Mouse (Mus musculus) heart, adult 8-10 months (tissue): ENCODE results near the gene Ampd3. TPM values are rescaled to one million over a fixed set of nuclear protein-coding genes. Genes with fewer than 3 reads are reported as not detected.

ENCODE experiments used
- DNase-seq: peaks from one replicate; pipeline ENCODE4 v3.0.0; 2022; ENCODE audit warnings: low spot score
- total RNA-seq, 4 experiments: library from RNA; stranded (reverse); gene quantifications; 2 replicates each; pipeline ENCODE4 v1.2.4; 2022

Gene Ampd3
- total RNA-seq, 4 experiments from 2014 or later = 28.4 to 42.8 (median 34.3) TPM

DNA sequence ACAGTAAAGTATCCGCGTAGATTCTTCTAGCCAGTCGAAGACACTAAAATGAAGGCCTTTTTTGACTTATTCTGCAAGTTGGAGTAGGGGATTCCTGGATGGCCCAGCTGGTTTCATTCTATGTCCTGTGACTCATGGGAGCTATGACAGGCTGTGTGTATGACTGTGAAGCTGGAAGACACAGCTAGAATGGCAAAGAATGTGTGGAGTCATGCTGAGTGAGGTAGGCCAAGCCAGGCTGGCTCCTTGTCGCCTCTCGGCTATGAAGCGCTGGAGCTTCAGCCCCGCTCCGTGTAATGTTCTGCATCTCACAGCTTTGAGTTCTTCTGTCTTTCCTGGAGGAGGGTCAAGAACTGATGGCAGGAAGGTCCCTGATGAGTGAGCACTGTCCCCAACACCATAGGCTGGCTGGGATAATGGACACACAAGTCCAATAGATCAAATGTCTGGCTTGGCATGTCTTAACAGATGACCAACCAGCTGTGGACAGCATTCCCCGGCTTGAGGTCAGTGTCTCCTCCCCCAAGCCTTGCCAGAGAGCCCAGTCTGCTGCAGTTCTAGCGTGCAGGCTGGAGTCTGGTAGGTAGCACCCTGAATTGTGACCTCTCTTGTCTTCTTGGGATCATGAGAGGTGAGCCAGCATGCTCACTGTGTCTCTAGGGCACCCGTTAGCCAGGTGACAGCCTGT lies 29.9 kb downstream of the Ampd3 start:
- no peak for DNase-seq

DNA sequence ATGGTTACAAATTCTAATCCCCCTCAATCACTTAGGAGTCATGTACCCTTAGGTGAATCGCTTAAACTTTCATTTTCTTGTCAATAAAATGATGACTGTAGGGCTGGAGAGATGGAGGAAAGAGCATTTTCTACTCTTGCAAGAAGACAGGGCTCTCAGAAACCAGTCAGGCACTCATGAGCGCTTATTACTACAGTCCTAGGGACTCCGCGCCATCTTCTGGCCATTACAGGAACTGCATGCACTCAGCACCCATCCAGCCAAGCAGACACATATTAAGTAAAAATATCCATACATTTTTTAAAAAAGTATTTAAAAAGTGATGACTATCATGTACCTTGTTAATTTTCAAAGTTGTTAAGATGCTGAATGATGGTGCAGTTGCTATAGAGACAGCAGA lies 33.0 kb downstream of the Ampd3 start:
- DNase-seq = peak; percentile 87

DNA sequence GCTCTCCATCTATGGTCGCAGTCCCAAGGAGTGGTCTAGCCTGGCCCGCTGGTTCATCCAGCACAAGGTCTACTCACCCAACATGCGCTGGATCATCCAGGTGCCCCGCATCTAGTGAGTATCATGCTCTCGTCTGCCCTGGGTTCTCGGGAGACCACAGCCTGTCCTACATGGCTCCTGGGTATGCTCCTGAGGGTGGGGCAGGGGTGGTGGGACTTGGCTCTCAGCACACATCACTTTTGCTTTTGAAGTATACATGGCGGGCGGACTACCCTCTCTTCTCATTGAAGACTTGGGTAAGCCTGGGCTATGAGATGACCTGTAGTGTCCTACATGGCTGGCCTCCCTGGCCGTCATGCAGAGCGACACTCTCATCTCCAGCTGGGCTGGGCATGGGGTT lies 35.1 kb downstream of the Ampd3 start:
- no peak for DNase-seq

DNA sequence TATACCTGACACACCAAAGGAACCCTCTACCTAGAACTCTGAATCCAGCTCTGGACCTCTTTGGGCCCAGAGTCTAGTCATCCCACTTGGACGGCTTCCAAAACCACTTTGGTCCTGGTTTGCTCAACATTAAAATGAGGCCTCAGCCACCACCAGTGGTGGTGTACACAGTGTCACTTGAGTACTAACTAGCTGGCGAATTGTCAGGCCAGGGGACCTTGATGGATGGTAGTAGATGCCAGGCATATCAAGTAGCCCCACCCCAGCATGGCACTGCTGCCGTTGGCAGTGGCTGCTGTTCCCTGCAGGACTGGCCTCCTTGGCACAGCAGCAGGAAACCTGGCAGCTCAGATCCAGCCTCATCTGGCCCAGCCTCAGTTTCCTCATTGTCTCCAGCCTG lies 36.3 kb downstream of the Ampd3 start:
- no peak for DNase-seq

DNA sequence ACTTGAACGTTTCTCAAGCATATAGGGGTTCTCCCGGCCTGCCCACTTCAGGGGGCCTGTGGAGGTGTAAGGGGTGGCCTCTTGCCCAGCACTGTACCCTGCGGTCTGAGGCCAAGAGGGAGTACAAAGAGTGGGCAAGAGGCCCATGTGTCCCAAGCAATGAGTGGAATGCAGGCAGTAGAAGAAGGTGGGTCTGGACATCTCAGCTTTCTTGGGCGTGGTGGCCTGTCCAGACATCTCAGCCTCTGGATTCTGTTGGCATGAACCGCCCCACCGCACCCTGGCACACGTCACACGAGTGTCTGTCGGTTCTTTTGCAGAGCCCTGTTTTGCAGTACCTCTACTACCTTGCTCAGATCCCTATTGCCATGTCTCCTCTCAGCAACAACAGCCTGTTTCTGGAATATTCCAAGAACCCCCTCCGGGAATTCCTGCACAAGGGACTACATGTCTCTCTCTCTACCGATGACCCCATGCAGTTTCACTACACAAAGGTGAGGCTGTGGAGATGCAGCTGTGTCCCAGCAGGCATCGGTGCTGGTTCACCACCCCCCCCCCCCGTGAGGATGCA lies 39.5 kb downstream of the Ampd3 start:
- no peak for DNase-seq

DNA sequence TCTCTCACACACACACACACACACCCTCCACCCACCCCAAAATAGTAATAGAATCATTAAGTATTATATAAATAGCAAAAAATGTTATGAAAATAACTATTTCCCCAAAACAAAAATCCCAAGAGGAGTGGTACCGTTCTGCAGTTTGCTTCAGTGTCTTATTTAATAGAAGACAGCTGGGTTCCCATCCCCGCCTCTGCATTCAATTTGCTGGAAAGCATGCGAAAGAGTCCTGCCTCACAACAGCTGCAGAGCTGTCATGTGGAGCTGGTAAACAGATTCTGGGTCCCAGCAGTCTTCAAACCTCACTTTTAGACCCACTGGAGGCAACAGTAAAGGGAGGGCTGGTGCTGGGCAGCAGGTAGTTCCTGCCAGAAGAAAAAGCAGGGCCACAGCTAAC lies 41.0 kb downstream of the Ampd3 start:
- no peak for DNase-seq

DNA sequence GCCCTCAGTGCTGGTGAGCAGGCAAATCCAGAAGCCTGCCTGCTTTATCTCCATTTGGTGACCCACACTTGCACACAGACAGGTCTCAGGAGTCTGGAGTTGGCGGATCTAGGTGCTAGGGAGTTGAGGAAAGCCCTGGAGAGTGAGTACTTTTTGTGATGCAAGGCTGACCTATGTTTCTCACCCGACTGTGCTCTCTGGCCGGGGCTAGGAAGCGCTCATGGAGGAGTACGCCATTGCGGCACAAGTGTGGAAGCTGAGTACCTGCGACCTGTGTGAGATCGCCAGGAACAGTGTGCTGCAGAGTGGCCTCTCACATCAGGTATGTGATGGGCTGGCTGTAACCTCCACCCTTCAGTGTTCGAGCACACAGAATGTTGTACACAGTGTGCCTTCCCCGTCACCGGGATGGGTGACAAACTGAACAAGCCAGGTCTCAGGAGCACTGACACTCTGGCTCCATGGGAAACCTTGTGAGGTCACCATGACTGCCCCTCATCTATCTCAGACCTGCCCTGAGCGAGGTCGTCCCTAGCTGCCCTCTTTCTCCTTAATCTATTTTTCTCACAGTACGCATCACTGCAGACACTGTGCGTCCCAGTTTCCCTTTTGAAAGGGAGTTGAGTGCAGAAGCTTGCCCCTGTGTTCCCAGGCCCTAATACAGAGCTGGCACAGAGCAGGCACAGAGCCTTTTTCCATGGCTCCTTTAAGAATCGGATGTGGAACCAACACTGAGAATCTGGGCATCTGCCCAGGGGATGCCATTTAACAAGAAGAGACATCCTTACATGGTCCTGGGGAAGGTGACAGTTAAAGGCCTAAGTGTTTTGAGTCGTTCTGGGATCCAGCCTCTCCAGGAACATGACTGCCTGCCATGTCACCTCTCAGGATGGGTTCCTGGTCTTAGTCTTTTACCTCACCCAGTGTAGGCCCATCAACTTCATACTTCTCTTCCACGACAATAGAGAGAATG lies 41.9 kb downstream of the Ampd3 start:
- no peak for DNase-seq

DNA sequence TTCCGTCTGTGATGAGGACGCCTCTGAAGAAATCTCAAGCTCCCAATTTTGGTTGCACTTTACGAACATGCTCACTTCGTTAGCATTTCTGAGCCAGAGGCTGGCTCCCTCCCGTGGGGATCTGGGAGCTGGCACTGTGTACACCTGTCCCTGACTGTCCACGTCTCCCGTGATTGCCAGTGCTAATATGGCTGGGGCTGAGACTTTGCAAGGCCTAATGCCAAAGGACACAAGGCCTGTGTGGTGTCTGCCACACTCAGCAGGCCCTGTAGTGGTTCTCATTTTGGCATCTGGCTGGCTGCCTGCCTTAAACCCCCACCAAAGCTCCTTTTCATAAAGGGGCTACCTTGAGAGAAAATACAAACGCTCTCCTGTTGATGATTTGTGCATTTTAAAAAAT lies 43.0 kb downstream of the Ampd3 start:
- no peak for DNase-seq

DNA sequence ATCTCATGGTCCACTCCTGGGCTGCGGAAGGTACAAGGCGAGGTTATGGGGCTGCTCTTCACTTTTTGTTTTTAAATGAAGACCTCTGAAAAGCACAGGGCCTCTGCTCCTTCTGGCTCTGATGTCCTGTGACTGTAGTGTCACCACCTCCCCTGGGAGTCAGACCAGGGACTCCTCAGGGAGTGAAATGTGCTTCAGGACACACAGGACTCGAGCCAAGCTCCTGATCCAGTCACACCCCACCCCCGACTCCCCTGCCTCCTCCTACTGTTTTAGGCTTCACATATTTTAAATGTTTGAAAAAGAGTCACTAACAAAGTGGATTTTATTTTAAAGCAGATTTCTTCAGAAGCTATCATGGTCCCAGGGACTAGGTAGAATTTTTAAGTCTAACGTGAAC lies 43.5 kb downstream of the Ampd3 start:
- DNase-seq = no peak

DNA sequence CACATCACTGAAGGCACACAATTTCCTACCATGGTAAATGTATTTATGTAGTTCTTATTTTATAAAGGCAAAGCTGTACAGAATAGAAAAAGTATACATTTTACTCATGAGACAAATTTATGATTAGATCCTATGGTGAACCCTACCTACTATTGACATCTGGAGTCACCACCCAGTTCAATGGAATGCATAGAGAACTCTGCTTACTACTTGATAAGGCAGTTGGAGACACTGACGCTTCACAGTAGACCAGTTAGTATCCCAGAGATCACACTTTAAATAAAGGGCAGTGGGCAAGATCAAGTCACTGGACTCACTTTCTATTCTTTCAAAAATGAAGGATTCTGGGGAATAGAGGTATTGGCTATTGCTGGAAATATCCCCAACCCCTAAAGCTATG lies 46.0 kb downstream of the Ampd3 start:
- no peak for DNase-seq

DNA sequence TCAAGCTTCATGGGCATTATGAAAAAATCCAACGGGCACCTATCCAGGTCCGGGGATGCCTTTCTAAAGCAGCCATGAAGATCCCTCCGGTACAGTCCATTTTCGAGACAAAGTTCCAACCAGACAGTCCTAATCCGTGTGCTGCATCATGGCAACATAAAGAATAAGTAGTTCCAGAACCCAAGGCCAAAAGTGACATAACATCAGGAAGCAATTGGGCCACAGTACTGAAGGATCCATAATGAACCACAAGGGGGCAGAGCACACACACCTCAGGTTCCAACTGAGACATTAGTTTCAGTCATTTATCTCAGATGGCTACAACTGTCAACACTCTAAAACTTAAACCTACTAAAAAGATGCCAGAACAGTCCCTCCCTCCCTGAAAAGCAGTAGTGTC lies 48.0 kb downstream of the Ampd3 start:
- DNase-seq = peak; percentile 46

DNA sequence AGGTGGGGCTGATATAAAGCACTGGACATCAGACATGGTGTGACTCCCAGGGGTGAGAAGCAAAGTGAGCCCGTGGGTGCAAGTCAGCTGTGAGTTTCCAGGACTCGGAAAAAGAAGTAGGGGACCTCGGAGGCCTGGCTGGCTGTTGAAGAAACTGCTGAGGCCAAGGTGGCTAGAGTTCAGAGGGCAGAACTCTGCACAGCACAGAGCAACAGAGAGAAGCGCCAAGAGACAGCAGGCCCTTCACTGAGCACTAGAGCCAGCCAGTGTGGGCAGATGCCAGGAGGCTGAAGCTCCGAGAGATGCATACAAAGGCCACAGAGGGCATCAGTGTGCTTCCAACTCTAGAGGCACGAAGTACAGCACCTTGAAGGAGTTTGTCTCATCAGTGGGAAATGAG lies 50.2 kb downstream of the Ampd3 start:
- DNase-seq = no peak

DNA sequence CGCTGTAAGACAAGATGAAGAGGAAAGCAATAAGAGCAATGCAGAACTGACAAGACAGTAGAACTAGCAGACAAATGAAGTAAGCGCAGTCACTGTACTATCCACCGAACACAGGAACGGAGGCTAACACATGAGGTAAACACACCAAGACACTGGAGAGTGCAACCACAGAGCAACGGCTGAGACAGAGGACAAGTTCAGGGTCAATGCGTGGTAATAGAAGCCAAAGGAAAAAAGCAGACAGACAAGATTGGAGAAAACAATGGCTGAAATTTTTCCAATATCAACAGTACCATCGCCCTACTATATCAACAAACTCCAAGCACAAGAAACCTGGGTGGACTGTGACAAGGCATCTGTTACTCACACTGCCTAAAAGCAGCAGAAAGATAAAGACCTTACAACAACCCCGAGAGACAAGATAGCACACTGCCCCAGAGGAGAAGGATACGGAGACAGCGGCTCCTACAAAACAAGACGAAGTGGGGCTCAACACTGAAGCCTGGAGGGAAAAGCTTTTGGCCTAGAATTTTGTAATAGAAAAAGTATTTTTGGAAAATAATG lies 50.9 kb downstream of the Ampd3 start:
- no peak for DNase-seq

DNA sequence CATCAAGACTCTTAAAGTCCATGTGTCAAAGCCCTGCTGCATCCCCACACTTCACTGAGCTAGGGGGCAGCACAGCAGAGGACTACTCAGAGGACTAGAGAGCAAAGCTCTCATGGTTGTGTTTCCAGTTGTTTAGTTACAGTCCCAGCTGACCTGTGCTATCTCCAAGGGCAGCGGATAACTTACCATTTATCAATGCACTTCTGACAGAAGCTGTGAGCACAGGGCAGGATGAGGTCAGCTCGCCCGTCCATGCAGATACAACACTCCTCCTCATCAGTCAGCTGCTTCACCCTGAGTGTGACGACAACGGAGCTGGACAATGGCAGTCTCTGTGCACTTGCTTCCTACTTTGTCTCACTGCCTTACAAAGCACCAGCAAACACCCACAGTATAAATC lies 53.1 kb downstream of the Ampd3 start:
- no peak for DNase-seq

DNA sequence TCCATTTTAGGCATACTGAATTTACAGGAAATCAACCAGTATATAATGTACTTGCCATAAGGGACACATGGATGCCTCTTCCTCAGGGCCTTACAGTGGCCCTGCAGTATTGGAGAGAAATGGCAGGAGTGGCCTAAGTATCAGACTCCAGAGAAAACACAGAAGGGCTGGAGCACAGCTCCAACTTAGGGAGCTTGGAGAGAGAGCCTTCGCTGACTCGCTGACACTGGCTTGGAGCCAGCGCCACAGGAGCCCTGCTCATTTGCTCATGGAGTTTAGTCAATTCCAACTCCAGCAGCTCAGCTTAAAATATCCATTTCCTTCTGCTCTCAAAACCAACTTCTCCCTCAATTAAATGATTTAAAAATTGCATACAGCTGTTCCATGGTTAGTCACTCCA lies 53.6 kb downstream of the Ampd3 start:
- DNase-seq = no peak

DNA sequence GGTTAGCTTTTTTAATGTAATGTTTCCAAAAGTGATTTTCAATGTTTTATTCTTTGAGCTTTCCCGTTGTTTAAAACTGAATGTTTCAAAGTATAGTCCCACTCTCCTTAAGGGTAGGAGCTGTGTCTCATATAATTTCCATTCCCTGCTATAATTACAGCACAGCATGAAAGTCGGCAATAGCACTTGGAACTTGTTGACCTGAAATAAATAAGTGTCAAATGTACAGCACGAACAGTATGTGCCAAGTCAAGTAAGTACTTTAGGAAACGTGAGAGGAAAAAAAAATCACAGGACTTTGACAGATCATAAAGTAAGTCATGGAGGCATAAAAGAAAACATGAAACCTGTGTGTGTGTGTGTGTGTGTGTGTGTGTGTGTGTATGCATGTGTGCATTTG lies 54.0 kb downstream of the Ampd3 start:
- DNase-seq = no peak

DNA sequence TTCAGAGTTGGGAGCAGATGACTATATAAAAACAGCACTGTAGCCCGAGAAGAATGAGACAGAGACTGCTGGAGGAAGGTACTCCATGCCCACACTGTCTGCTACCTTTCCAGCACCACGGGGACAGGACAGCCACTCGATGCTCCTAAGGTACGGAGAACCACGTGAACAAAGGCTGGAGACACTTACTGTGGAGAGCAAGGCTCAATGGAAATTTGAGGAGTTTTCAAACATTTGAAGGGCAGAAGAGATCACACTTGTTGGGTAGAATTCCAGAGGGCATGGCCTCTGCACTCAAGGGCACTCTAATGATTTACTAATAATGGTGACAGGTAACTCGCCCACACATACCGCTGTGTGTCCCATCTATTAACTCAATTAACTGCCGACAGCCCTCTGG lies 55.1 kb downstream of the Ampd3 start:
- no peak for DNase-seq

DNA sequence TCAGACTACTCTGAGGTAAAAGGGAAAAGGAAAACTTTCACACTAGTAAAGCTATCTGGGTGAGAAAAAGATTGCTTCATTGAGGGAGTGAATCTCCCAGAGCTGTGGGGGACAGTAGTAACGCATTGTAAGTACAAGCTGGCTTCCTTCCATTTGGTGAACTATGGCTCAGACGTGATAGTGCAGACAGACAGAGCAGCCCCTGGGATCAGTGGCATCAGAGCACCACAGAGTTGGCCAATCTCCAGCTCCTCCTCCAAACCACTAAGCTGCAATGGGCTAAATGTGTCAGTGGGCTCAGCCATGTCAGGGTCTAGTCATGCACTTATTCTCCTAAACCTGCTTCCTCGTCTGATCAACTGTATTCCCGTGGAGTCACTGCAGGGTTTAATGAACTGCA lies 55.6 kb downstream of the Ampd3 start:
- DNase-seq = no peak

DNA sequence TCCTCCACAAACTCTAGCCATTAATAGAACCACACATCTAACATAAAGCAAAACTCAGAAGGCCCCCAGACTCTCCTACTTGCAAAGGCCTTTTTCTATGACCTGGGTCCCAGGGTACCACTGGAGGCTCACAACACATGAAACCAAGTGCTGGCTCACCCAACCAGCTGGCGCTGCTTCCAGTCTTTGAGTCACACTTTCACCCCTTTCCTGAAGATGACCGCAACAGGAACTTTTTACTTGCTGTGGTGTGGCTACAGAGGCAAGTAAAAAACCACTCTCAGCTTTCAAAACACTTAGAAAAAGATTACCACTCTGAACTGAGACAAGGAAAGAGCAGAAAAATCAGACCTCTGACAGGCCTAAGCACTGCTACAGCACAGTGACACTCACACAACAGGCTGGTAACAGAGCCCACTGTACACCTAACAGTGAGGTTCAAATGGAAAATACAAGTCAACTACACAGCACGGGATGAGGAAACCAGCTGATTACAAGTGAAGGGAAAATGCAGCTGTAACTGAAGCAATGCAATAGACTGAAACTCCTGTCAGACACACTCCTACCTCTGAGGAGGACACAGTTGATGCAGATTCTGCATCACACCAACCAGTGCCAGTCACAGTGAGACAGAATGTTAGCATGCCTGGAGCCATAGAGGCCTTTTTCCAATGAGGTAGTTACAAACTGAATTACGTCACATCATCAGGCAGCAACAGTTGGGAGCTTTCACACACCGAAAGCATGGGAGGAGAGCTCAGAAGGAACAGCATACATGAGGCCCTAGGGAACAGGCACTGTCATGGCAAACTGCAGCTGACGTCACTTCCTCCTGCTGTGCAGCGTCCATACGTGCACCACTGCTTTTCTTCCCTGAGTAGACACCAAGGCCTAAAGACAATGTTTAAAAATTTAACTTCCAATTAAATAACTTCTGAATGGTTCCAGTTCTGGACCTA lies 56.3 kb downstream of the Ampd3 start:
- no peak for DNase-seq

DNA sequence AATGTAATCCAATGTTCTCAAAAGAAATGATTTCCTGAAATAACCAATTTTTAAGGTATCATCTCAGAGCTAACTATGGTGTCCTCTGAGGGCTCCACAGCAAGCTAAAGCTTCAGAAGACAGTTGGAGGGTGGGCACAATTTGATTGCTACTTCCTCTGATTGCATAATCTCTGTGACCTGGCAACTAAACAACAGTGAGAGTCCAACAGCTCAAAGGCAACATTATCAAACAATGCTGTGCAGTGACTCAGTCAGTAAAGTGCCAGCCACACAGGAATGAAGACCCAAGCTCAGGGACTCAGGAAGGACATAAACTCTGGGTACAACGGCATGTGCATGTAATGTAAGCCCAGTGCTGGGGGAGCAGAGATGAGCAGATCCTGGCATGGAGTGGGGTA lies 65.0 kb downstream of the Ampd3 start:
- no peak for DNase-seq

DNA sequence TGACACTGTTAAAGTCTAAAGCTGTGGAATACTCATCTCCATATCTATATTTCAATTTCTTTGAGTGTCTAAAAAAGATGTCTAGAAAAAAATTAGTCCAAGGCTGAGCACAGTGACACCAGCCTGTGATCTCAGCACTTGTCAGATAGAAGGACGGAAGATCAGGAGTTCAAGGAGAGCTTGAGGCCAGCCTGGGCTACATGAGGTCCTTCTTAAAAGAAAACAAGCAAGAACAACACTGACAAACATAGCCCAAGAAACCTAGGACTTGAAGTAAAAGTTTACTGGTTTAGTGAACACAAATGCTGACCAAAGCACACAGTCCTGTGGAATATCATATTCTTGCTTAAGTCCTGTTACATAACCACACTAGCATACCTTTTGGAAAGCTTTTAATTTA lies 66.0 kb downstream of the Ampd3 start:
- no peak for DNase-seq
